Mouse (Mus musculus): ENCODE results near the gene Upp2.

Upp2 gene

GRCm38 (mm10) chr2:58842443-58842842 is 275.3 kb downstream of the Upp2 start:
- in situ Hi-C loops (cut with MboI): no loop called here
